Mouse (Mus musculus): ENCODE measurements around the gene Lrrc25.

The Lrrc25 gene

GRCm38 (mm10) chr8:70617985-70618384, 2.0 kb downstream of the Lrrc25 start:
- DNase-seq: no peak

GRCm38 (mm10) chr8:70618888-70619334, 3.0 kb downstream of the Lrrc25 start:
- peak; percentile 65 for DNase-seq

- DNase-seq: no peak
Observed at GRCm38 (mm10) chr8:70622220-70622619, 6.3 kb downstream of the Lrrc25 start.

GRCm38 (mm10) chr8:70625104-70625503, 9.1 kb downstream of the Lrrc25 start:
- DNase-seq: peak; percentile 81

GRCm38 (mm10) chr8:70627041-70627440, 11.1 kb downstream of the Lrrc25 start:
- no peak for DNase-seq

GRCm38 (mm10) chr8:70628986-70629490, 13.1 kb downstream of the Lrrc25 start:
- DNase-seq: peak; percentile 11

GRCm38 (mm10) chr8:70629574-70630531, 13.9 kb downstream of the Lrrc25 start:
- DNase-seq: peak; percentile 94

- DNase-seq: no peak
Observed at GRCm38 (mm10) chr8:70630532-70631381, 14.8 kb downstream of the Lrrc25 start.

GRCm38 (mm10) chr8:70631436-70631835, 15.5 kb downstream of the Lrrc25 start:
- no peak for DNase-seq

- no peak for DNase-seq
Observed at GRCm38 (mm10) chr8:70632346-70632892, 16.5 kb downstream of the Lrrc25 start, which contains the start of gene Gdf15. Gene Gdf15 (minus strand): TSS chr8:70632456.

- DNase-seq: no peak
Observed at GRCm38 (mm10) chr8:70634066-70634465, 18.1 kb downstream of the Lrrc25 start.

- no peak for DNase-seq
Observed at GRCm38 (mm10) chr8:70635527-70635926, 19.6 kb downstream of the Lrrc25 start.

GRCm38 (mm10) chr8:70636838-70637237, 20.9 kb downstream of the Lrrc25 start:
- DNase-seq: no peak

GRCm38 (mm10) chr8:70638752-70639151, 22.8 kb downstream of the Lrrc25 start:
- no peak for DNase-seq

GRCm38 (mm10) chr8:70643019-70643418, 27.1 kb downstream of the Lrrc25 start:
- no peak for DNase-seq

- peak; percentile 77 for DNase-seq
Observed at GRCm38 (mm10) chr8:70644065-70644464, 28.1 kb downstream of the Lrrc25 start.

- DNase-seq: no peak
Observed at GRCm38 (mm10) chr8:70645501-70646224, 29.7 kb downstream of the Lrrc25 start.

- DNase-seq: no peak
Observed at GRCm38 (mm10) chr8:70646369-70646768, 30.4 kb downstream of the Lrrc25 start.

GRCm38 (mm10) chr8:70646775-70647174, 30.8 kb downstream of the Lrrc25 start:
- no peak for DNase-seq

- no peak for DNase-seq
Observed at GRCm38 (mm10) chr8:70647343-70648163, 31.6 kb downstream of the Lrrc25 start.

- DNase-seq: no peak
Observed at GRCm38 (mm10) chr8:70648164-70648442, 32.1 kb downstream of the Lrrc25 start.

Measured in thymus, postnatal 4 days (tissue).